Mouse (Mus musculus): Measurements from ENCODE around the gene Zfp866. TPM values are rescaled to one million over a fixed set of nuclear protein-coding genes. Genes with fewer than 3 reads are reported as not detected.

The Zfp866 gene
- polyA plus RNA-seq, 1 experiment, result 31.2 TPM

DNA sequence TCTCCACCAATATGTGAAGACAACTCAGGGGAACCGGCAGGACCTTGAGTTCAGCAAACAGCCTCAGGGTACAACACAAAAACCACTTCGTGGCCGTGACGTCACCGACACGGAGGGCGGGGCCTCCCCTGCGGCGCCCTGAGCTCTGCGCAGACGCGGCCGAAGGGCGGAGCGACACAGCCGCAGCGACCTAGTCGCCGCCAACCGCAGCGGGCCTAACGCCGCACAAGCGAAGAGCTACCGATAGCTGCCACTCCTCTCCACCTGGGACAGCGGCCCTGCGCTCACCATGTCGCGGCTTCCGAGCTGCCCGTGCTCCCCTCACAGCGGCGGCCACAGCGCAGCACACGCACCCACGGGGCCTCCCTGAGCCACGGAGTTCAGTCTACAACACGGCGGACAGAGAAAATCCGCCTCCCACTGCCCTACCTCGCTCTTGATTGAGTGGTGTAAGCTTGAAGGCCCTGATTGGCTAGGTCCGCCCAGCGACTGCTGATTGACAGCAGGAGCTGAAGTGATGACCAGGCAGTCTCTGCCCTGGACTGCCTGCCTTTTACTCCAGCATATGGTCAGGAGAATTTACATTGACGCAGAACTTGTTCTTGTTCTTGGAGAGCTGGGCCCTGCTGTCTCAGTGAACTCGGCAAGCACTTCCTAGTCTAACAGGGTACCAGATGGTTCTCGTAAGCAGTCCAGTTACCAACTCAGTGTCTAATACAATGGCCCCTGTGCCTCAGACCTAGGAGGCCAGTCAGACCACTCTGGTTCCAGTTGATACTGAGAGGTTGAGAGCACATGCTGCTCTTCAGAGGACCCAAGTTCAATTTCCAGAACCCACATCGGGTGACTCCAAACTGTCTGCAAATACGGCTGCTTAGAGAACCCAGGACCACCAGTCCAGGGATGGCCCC lies 41.2 kb downstream of the Zfp866 start, which contains the start of gene Zfp963:
Gene Zfp963 (minus strand): TSS at position 427 of the 911 bp plus-strand sequence.
- H3K4me3 ChIP-seq (ENCODE audit: insufficient read depth, low read length), result peak within 1 kb of the TSS; percentile 75
- H3K4me1 ChIP-seq (ENCODE audit: control insufficient read depth, insufficient read depth, low read length), result 0 out of 2 replicates have a peak, but pooled peaks cover 6% of the 10 kb centered on the region
- H3K27ac ChIP-seq (ENCODE audit: insufficient read depth, low read length), result peak within 1 kb of the TSS; percentile 91
- TF ChIP-seq POLR2A (IDR thresholded peaks at IDR 0.05; ENCODE audit: low read depth, low read length) (peak; percentile 97), CTCF (IDR thresholded peaks at IDR 0.05; ENCODE audit: borderline replicate concordance, insufficient read depth, low read length) (no peak)

GRCm38 (mm10) chr8:69741231-69741630 lies 49.7 kb downstream of the Zfp866 start:
- Histone ChIP-seq H3K27ac (ENCODE audit: insufficient read depth, low read length) (no peak overlapping the region), H3K4me1 (ENCODE audit: control insufficient read depth, insufficient read depth, low read length) (0 out of 2 replicates have a peak, but pooled peaks cover 3% of the 10 kb centered on the region), H3K4me3 (ENCODE audit: insufficient read depth, low read length) (no peak overlapping the region)
- TF ChIP-seq CTCF (IDR thresholded peaks at IDR 0.05; ENCODE audit: borderline replicate concordance, insufficient read depth, low read length), result no peak
- TF ChIP-seq POLR2A (IDR thresholded peaks at IDR 0.05; ENCODE audit: low read depth, low read length), result no peak

DNA sequence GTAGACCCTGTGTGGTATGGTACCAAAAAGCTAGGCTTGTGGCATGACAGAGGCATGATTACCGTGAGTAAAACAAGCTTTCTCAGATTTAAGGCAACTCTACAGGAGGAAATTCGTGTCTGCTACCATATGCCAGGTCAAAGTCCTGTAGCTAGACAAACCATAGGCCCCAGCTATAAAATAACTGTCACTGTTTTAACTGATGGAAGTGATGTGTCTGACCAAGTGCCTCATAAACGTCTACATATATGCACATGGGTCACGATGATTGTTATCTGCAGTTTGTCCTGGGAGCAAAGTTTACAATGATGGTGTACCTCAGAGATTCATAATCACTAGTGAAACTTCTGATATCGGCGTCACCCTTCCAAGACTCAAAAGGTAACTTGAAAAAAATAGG lies 50.2 kb downstream of the Zfp866 start:
- TF ChIP-seq POLR2A (IDR thresholded peaks at IDR 0.05; ENCODE audit: low read depth, low read length) (no peak), CTCF (IDR thresholded peaks at IDR 0.05; ENCODE audit: borderline replicate concordance, insufficient read depth, low read length) (no peak)
- H3K4me3 ChIP-seq (ENCODE audit: insufficient read depth, low read length), result no peak overlapping the region
- H3K27ac ChIP-seq (ENCODE audit: insufficient read depth, low read length), result no peak overlapping the region
- 0 out of 2 replicates have a peak, but pooled peaks cover 3% of the 10 kb centered on the region for H3K4me1 ChIP-seq (ENCODE audit: control insufficient read depth, insufficient read depth, low read length)

DNA sequence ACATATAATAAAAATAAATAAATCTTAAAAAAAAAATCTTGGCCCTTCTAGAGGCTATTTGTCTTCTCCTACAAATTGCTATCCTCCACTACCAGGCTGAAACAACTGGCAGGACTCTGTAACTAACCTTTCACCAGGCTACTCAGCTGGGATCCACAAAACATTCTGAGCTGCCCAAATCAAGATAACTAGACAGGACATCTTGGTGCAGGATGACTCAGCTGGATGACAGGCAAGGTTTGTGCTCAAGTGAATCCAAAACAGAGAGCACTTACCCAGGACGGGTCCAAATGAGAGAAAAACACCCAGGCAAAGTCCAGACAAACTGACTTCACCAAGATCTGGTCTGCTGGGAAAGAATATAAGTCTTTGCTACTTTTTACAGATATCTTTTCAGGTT lies 55.5 kb downstream of the Zfp866 start:
- H3K27ac ChIP-seq (ENCODE audit: insufficient read depth, low read length), result no peak overlapping the region
- TF ChIP-seq POLR2A (IDR thresholded peaks at IDR 0.05; ENCODE audit: low read depth, low read length) (no peak), CTCF (IDR thresholded peaks at IDR 0.05; ENCODE audit: borderline replicate concordance, insufficient read depth, low read length) (no peak)
- H3K4me3 ChIP-seq (ENCODE audit: insufficient read depth, low read length), result no peak overlapping the region
- H3K4me1 ChIP-seq (ENCODE audit: control insufficient read depth, insufficient read depth, low read length), result no peaks in the 10 kb centered on the region

DNA sequence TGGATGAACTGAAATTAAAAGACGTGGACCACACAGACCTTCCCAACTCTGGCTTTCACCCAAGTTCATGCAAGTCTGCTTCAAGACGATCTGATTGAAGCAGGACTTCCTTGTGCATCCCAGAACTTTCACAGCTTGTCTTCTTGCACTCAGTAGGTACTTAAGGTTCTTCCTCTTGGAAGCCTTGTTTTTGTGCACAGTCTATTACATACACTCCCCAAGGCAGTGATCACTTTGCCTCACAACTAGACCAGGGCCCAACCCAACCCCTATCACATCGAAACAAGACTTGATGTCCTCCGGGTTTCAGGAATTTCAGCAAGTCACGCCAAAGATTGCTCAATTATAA lies 73.8 kb downstream of the Zfp866 start:
- peaks cover 5% of the 10 kb centered on the region for H3K4me1 ChIP-seq (ENCODE audit: control insufficient read depth, insufficient read depth, low read length)
- H3K27ac ChIP-seq (ENCODE audit: insufficient read depth, low read length), result no peak overlapping the region
- no peak for TF ChIP-seq CTCF (IDR thresholded peaks at IDR 0.05; ENCODE audit: borderline replicate concordance, insufficient read depth, low read length)
- peak; percentile 64; the same call in 1 of the 2 replicates for TF ChIP-seq POLR2A (IDR thresholded peaks at IDR 0.05; ENCODE audit: low read depth, low read length)
- peak overlapping the region; percentile 2; the same call in 1 of the 2 replicates for H3K4me3 ChIP-seq (ENCODE audit: insufficient read depth, low read length)

DNA sequence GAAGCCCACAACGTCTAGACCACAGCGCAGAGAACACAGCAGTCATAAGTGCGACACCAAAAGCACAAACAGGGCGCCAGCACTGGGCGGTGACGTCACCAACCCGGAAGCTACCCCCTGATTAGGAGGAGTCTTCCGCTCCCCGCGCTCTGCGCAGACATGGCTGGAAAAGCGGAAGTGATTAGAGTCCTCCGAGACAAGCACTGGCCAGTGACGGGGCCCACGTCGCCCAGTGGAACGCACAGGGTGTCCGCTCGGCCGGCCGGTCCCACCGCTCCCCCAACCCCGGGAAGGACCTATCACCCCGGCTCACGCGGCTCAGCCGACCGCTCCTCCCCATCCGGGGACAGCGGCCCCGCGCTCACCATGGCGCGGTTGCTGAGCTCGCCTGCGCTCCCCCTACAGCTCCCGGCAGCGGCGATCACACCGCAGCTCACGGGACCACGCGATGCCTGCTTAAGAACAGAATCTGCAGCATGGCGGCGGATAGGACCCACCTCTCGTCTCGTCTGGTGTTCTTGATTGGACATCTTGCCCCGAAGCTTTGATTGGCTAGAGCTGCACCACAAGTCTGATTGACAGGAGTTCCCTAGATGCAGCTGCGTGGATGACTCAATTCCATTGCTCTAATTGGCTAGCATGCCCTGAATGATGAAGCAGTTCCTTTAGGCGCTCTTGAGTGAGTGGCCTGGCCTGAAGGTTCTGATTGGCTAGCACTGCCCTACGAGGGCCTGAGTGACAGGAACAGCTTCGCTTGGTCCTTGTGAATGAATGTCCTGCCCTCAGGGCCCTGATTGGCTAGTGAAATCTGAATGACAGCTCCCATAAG lies 74.4 kb downstream of the Zfp866 start:
- peak overlapping the region; percentile 54 for H3K4me3 ChIP-seq (ENCODE audit: insufficient read depth, low read length)
- peaks cover 5% of the 10 kb centered on the region for H3K4me1 ChIP-seq (ENCODE audit: control insufficient read depth, insufficient read depth, low read length)
- H3K27ac ChIP-seq (ENCODE audit: insufficient read depth, low read length), result peak overlapping the region; percentile 94
- TF ChIP-seq CTCF (IDR thresholded peaks at IDR 0.05; ENCODE audit: borderline replicate concordance, insufficient read depth, low read length) (no peak), POLR2A (IDR thresholded peaks at IDR 0.05; ENCODE audit: low read depth, low read length) (peak; percentile 97)

DNA sequence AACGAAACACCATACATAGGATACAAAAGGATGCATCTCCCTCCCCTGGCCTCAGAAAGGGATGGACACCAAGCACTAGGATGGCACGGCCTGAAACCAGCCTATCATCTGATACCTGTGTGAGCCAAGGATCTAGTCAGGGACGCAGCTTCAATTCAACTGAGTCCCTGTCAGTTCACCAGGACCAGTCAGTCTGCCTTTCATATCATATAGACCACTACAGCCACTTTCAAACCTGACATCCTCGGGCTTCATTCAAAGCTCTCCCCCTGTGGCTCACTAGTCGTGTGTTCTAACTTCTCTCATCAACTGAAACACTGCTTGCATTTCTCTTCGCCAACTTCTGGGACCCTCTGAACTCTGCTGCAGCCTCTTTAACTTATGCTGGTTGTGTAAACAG lies 75.6 kb downstream of the Zfp866 start:
- Histone ChIP-seq H3K27ac (ENCODE audit: insufficient read depth, low read length) (no peak overlapping the region), H3K4me3 (ENCODE audit: insufficient read depth, low read length) (peak overlapping the region; percentile 56), H3K4me1 (ENCODE audit: control insufficient read depth, insufficient read depth, low read length) (peaks cover 5% of the 10 kb centered on the region)
- TF ChIP-seq POLR2A (IDR thresholded peaks at IDR 0.05; ENCODE audit: low read depth, low read length) (no peak), CTCF (IDR thresholded peaks at IDR 0.05; ENCODE audit: borderline replicate concordance, insufficient read depth, low read length) (no peak)

DNA sequence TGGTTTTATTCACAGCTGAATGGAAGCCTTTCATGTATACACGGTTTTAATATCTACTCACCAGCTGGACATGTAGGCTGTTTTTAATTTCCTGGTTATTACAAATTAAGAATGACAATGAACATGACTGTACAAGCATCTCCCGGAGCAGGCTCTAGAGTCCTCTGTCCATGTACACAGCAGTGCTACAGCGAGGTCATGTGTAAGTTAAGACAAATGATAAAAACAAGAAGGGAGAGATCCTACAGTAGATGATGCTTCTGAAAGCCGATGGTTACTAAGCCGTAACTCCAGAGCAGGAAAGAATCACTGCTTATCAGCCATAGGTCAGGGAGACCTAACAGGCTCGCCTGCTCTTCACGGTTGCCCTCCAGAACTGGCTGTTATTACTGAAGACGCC lies 77.5 kb downstream of the Zfp866 start:
- Histone ChIP-seq H3K4me1 (ENCODE audit: control insufficient read depth, insufficient read depth, low read length) (peaks cover 5% of the 10 kb centered on the region), H3K27ac (ENCODE audit: insufficient read depth, low read length) (no peak overlapping the region), H3K4me3 (ENCODE audit: insufficient read depth, low read length) (no peak overlapping the region)
- TF ChIP-seq CTCF (IDR thresholded peaks at IDR 0.05; ENCODE audit: borderline replicate concordance, insufficient read depth, low read length) (no peak), POLR2A (IDR thresholded peaks at IDR 0.05; ENCODE audit: low read depth, low read length) (no peak)

Other genes starting within 250 kb of the Zfp866 start
- gene Zfp868, start 165.6 kb downstream of the Zfp866 start, polyA plus RNA-seq (2011; ENCODE audit: insufficient read length, low read depth, missing spikeins), result 8.8 and 13.2 TPM in 2 replicates
- 2.5 and 2.7 TPM in 2 replicates for gene Zfp964, start 136.7 kb downstream of the Zfp866 start, polyA plus RNA-seq (2011; ENCODE audit: insufficient read length, low read depth, missing spikeins)
- 18.1 and 24.1 TPM in 2 replicates for gene Zfp869, start 80.5 kb downstream of the Zfp866 start, polyA plus RNA-seq (2011; ENCODE audit: insufficient read length, low read depth, missing spikeins)
- 2.8 and 3.0 TPM in 2 replicates for gene Zfp963, start 41.2 kb downstream of the Zfp866 start, polyA plus RNA-seq (2011; ENCODE audit: insufficient read length, low read depth, missing spikeins)
- gene Gm20422, start 16.3 kb downstream of the Zfp866 start, polyA plus RNA-seq (2011; ENCODE audit: insufficient read length, low read depth, missing spikeins), result 0.90 and 1.3 TPM in 2 replicates
- 27.1 and 28.0 TPM in 2 replicates for gene Atp13a1, start within 50 bp of the Zfp866 start, polyA plus RNA-seq (2011; ENCODE audit: insufficient read length, low read depth, missing spikeins)
- gene Gmip, start 17.5 kb upstream of the Zfp866 start, polyA plus RNA-seq (2011; ENCODE audit: insufficient read length, low read depth, missing spikeins), result 13.5 and 15.9 TPM in 2 replicates
- 2.9 and 4.0 TPM in 2 replicates for gene Lpar2, start 31.3 kb upstream of the Zfp866 start, polyA plus RNA-seq (2011; ENCODE audit: insufficient read length, low read depth, missing spikeins)
- 2.5 and 3.6 TPM in 2 replicates for gene Pbx4, start 41.3 kb upstream of the Zfp866 start, polyA plus RNA-seq (2011; ENCODE audit: insufficient read length, low read depth, missing spikeins)
- not detected in 2 replicates for gene Cilp2, start 96.5 kb upstream of the Zfp866 start, polyA plus RNA-seq (2011; ENCODE audit: insufficient read length, low read depth, missing spikeins)
- gene Tssk6, start 111.0 kb upstream of the Zfp866 start, polyA plus RNA-seq (2011; ENCODE audit: insufficient read length, low read depth, missing spikeins), result 0.39 and 0.50 TPM in 2 replicates
- gene Ndufa13, start 111.4 kb upstream of the Zfp866 start, polyA plus RNA-seq (2011; ENCODE audit: insufficient read length, low read depth, missing spikeins), result 62.9 and 77.5 TPM in 2 replicates
- gene Yjefn3, start 111.5 kb upstream of the Zfp866 start, polyA plus RNA-seq (2011; ENCODE audit: insufficient read length, low read depth, missing spikeins), result not detected in 2 replicates
- gene Gatad2a, start 205.2 kb upstream of the Zfp866 start, polyA plus RNA-seq (2011; ENCODE audit: insufficient read length, low read depth, missing spikeins), result 63.8 and 67.2 TPM in 2 replicates

All from embryonic fibroblast, embryonic 13.5 days (primary cell).